Comparison of ENCODE assay signal across 14 mouse cellular contexts in the genomic region with DNA sequence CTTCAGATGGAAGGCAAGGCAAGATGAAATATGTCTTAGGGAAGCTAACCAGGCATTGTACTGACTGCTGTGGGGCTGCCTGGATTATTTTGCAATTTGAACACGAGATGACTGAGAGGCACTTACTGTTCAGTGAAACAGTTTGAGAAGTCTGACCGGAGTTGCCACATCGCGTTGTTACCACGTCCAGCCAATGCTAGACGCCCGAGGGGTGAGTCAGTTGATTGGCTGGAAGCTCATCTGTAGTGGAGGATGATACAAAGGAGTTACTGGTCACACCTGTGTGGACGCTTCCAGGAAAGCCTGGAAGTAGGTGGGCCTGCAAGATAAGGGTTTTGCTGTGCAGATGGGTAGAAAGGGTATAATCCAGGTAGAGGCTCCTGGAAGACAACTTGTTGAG. TPM values are rescaled to one million over a fixed set of nuclear protein-coding genes. Genes with fewer than 3 reads are reported as not detected.
DNase-seq lines count a peak whose midpoint lies in the region; ATAC-seq and TF ChIP-seq lines count a peak whose summit lies in the region.
"Had no signal": no experiment of that assay in that cellular context is flagged by ENCODE, and none has a peak within 500 bp of the region (broad histone marks: within the 10 kb centered on the region; RNA-seq: fewer than 3 reads in every experiment).

No protein-coding gene starts in this region.

- H3K4me1 ChIP-seq in heart, postnatal 0 days (ENCODE audit: control insufficient read depth, insufficient read depth), result peaks cover 32% of the 10 kb centered on the region
- peaks cover 93% of the 10 kb centered on the region for H3K4me1 ChIP-seq in megakaryocyte, embryonic 14.5 days
- H3K4me1 ChIP-seq in neural tube, embryonic 15.5 days, result no peaks in the 10 kb centered on the region
- H3K4me1 ChIP-seq: hindbrain, embryonic 15.5 days had no signal

- no peaks in the 10 kb centered on the region for H3K27me3 ChIP-seq in heart, postnatal 0 days (ENCODE audit: control insufficient read depth, insufficient read depth, low read length)
- no peaks in the 10 kb centered on the region for H3K27me3 ChIP-seq in megakaryocyte, embryonic 14.5 days (replicated peaks)
- no peaks in the 10 kb centered on the region for H3K27me3 ChIP-seq in neural tube, embryonic 15.5 days (replicated peaks)
- H3K27me3 ChIP-seq: hindbrain, embryonic 15.5 days had no signal

- no peak overlapping the region for H3K9ac ChIP-seq in heart, postnatal 0 days (replicated peaks; ENCODE audit: low read depth, low read length)
- H3K9ac ChIP-seq in neural tube, embryonic 15.5 days (replicated peaks), result no peak overlapping the region
- H3K9ac ChIP-seq: hindbrain, embryonic 15.5 days; liver, embryonic 14.5 days had no signal

- no peak for ATAC-seq in heart, postnatal 0 days (ENCODE audit: insufficient read depth, low read depth)
- ATAC-seq in megakaryocyte-erythroid progenitor cell, adult 5-6 weeks (replicated peaks; ENCODE audit: low FRiP score, low TSS enrichment, poor library complexity, severe bottlenecking), result no peak
- no peak for ATAC-seq in neural tube, embryonic 15.5 days (ENCODE audit: low FRiP score)

- H3K36me3 ChIP-seq in heart, postnatal 0 days (replicated peaks; ENCODE audit: control insufficient read depth, insufficient read depth, low read length), result peaks cover 20% of the 10 kb centered on the region
- H3K36me3 ChIP-seq in megakaryocyte, embryonic 14.5 days (replicated peaks; ENCODE audit: low read length), result peaks cover 81% of the 10 kb centered on the region
- no peaks in the 10 kb centered on the region for H3K36me3 ChIP-seq in neural tube, embryonic 15.5 days
- H3K36me3 ChIP-seq: hindbrain, embryonic 15.5 days had no signal

- no peak for TF ChIP-seq EP300 in heart, postnatal 0 days (IDR thresholded peaks at IDR 0.05; ENCODE audit: low read depth)

- H3K9me3 ChIP-seq in heart, postnatal 0 days (replicated peaks; ENCODE audit: control insufficient read depth, low read length), result no peaks in the 10 kb centered on the region
- no peaks in the 10 kb centered on the region for H3K9me3 ChIP-seq in megakaryocyte, embryonic 14.5 days
- H3K9me3 ChIP-seq in neural tube, embryonic 15.5 days (replicated peaks), result no peaks in the 10 kb centered on the region
- H3K9me3 ChIP-seq: hindbrain, embryonic 15.5 days had no signal

- no peak overlapping the region for H3K4me2 ChIP-seq in heart, postnatal 0 days (ENCODE audit: low read depth, low read length)
- no peak overlapping the region for H3K4me2 ChIP-seq in neural tube, embryonic 15.5 days
- H3K4me2 ChIP-seq: hindbrain, embryonic 15.5 days had no signal

- H3K27ac ChIP-seq in heart, postnatal 0 days (ENCODE audit: low read depth), result peak overlapping the region; percentile 20; the same call in 1 of the 2 replicates
- H3K27ac ChIP-seq in neural tube, embryonic 15.5 days (replicated peaks), result no peak overlapping the region
- H3K27ac ChIP-seq: hindbrain, embryonic 15.5 days; liver, embryonic 14.5 days had no signal

- DNase-seq in heart, postnatal 0 days (ENCODE audit: low spot score), result no peak
- no peak for DNase-seq in heart, adult 9 months (ENCODE audit: low spot score in 2 of 2)
- peak; percentile 47 for DNase-seq in adipocyte (ENCODE audit: low spot score)
- DNase-seq in gonadal fat pad, adult 2 months (ENCODE audit: low read depth), result peak; percentile 57
- DNase-seq: cerebellum, postnatal 10 days; gastrocnemius, postnatal 10 days; kidney, postnatal 25 days had no signal

- TF ChIP-seq CTCF in heart, postnatal 0 days (IDR thresholded peaks at IDR 0.05; ENCODE audit: low read depth), result no peak

- H3K4me3 ChIP-seq in heart, postnatal 0 days (ENCODE audit: low read depth, low read length), result no peak overlapping the region
- peak overlapping the region; percentile 85 for H3K4me3 ChIP-seq in megakaryocyte, embryonic 14.5 days (replicated peaks)
- H3K4me3 ChIP-seq in neural tube, embryonic 15.5 days (replicated peaks), result no peak overlapping the region
- H3K4me3 ChIP-seq: hindbrain, embryonic 15.5 days; myocyte had no signal

- 79% methylated on average over 8 of the region's 8 CpGs for WGBS in heart, postnatal 0 days
- 96% methylated on average over 8 of the region's 8 CpGs for WGBS in neural tube, embryonic 15.5 days

RNA-seq across cellular contexts. Expression of a gene that starts 8.8 kb away (rescaled TPM):
- total RNA-seq in heart, postnatal 0 days (2014; rRNA removed; ENCODE audit: low replicate concordance), result 44.4 and 102 TPM in 2 replicates
- 49.8 and 53.6 TPM in 2 replicates for polyA plus RNA-seq in heart, postnatal 0 days (2015; fragmentation: Nextera tagmentation; extraction: Ambion mirVana)
- polyA plus RNA-seq in gonadal fat pad, adult 2 months (2012; rRNA removed), result 54.0 and 64.0 TPM in 2 replicates
- polyA plus RNA-seq in megakaryocyte, embryonic 14.5 days (2012; ENCODE audit: insufficient read depth, low replicate concordance), result 3.4 and 5.3 TPM in 2 replicates
- total RNA-seq in megakaryocyte-erythroid progenitor cell, adult 5-6 weeks (2014; fragmentation: Nextera tagmentation), result 51.7 and 65.3 TPM in 2 replicates
- total RNA-seq in megakaryocyte-erythroid progenitor cell, adult 5-6 weeks (2017), result 26.9 and 53.4 TPM in 2 replicates
- 15.3 and 20.0 TPM in 2 replicates for polyA plus RNA-seq in neural tube, embryonic 15.5 days (2015; fragmentation: Nextera tagmentation; extraction: Ambion mirVana)

RNA-seq across cellular contexts. Expression of a gene that starts 24.3 kb away (rescaled TPM):
- not detected in 2 replicates for total RNA-seq in heart, postnatal 0 days (2014; rRNA removed; ENCODE audit: low replicate concordance)
- polyA plus RNA-seq in heart, postnatal 0 days (2015; fragmentation: Nextera tagmentation; extraction: Ambion mirVana), result not detected in 2 replicates
- polyA plus RNA-seq in gonadal fat pad, adult 2 months (2012; rRNA removed), result 2.0 and 4.4 TPM in 2 replicates
- polyA plus RNA-seq in megakaryocyte, embryonic 14.5 days (2012; ENCODE audit: insufficient read depth, low replicate concordance), result not detected in 2 replicates
- total RNA-seq in megakaryocyte-erythroid progenitor cell, adult 5-6 weeks (2014; fragmentation: Nextera tagmentation), result not detected in 2 replicates
- not detected in 2 replicates for total RNA-seq in megakaryocyte-erythroid progenitor cell, adult 5-6 weeks (2017)
- not detected in 2 replicates for polyA plus RNA-seq in neural tube, embryonic 15.5 days (2015; fragmentation: Nextera tagmentation; extraction: Ambion mirVana)
- total RNA-seq: gastrocnemius, postnatal 10 days; left cerebral cortex, adult 8-10 months had no signal
- polyA plus RNA-seq: hindbrain, embryonic 15.5 days; liver, embryonic 14.5 days had no signal

Comparison
In these comparisons a context has a peak if more than half of its experiments do, and no peak if none do; other contexts are left out.
1. DNase-seq: peak in adipocyte (single experiment) and gonadal fat pad, adult 2 months (single experiment); none in heart, postnatal 0 days (single experiment) and heart, adult 9 months (0 of 2).